Comparison of ENCODE assay signal across 17 mouse cellular contexts in genomic region chrX:56384142-56384541, GRCm38 (mm10). TPM values are rescaled to one million over a fixed set of nuclear protein-coding genes. Genes with fewer than 3 reads are reported as not detected.
DNase-seq lines count a peak whose midpoint lies in the region; ATAC-seq and TF ChIP-seq lines count a peak whose summit lies in the region.
"Had no signal": no experiment of that assay in that cellular context is flagged by ENCODE, and none has a peak within 500 bp of the region (broad histone marks: within the 10 kb centered on the region; RNA-seq: fewer than 3 reads in every experiment).

No protein-coding gene starts in this region.

- H3K36me3 ChIP-seq in kidney, adult 2 months (ENCODE audit: control insufficient read depth, insufficient read depth, low read length): no peaks in the 10 kb centered on the region
- H3K36me3 ChIP-seq: embryonic facial prominence, embryonic 13.5 days; G1E; heart, embryonic 10.5 days; lung, embryonic 15.5 days had no signal

- WGBS in kidney, adult 2 months: 80% methylated on average over 2 of the region's 2 CpGs

- peak; percentile 16 for DNase-seq in kidney, postnatal 10 days
- no peak for DNase-seq in kidney, adult 2 months
- DNase-seq in NIH3T3 (ENCODE audit: low read depth): peak; percentile 58
- DNase-seq in right cerebral cortex, postnatal 36 days (ENCODE audit: low spot score in 2 of 2): no peak
- DNase-seq in cerebellum, adult 11 months: no peak
- DNase-seq: cerebellum, adult 8-10 months; heart, postnatal 4 days; kidney, adult 8-10 months; liver; right cerebral cortex, postnatal 25 days had no signal

- H3K27me3 ChIP-seq in kidney, adult 2 months (replicated peaks; ENCODE audit: control insufficient read depth, insufficient read depth, low read length): no peaks in the 10 kb centered on the region
- H3K27me3 ChIP-seq: embryonic facial prominence, embryonic 13.5 days; lung, embryonic 15.5 days had no signal

- no peak for TF ChIP-seq CTCF in kidney, adult 2 months (conservative IDR thresholded peaks at IDR 0.05; ENCODE audit: insufficient read depth, insufficient read length, low read depth, low read length)

- TF ChIP-seq POLR2A in kidney, adult 2 months (IDR thresholded peaks at IDR 0.05; ENCODE audit: low read depth, low read length): no peak

- H3K27ac ChIP-seq in kidney, adult 2 months (ENCODE audit: insufficient read depth, low read depth, low read length): no peak overlapping the region
- H3K27ac ChIP-seq: embryonic facial prominence, embryonic 13.5 days; heart, embryonic 10.5 days; lung, embryonic 15.5 days had no signal

- H3K4me1 ChIP-seq in kidney, adult 2 months (ENCODE audit: control insufficient read depth, insufficient read depth, low read length): no peaks in the 10 kb centered on the region
- H3K4me1 ChIP-seq: embryonic facial prominence, embryonic 13.5 days; heart, embryonic 10.5 days; lung, embryonic 15.5 days had no signal

- ATAC-seq in CD4-positive, CD25-positive, alpha-beta regulatory T cell, adult 4 months: peak; percentile 37
- ATAC-seq in inflammation-experienced regulatory T-cells, adult 6 months: peak; percentile 61

- H3K4me3 ChIP-seq in kidney, adult 2 months (ENCODE audit: insufficient read depth, low read depth, low read length): no peak overlapping the region
- H3K4me3 ChIP-seq: embryonic facial prominence, embryonic 13.5 days; heart, embryonic 10.5 days; lung, embryonic 15.5 days; myocyte had no signal

RNA-seq across cellular contexts. Expression of gene Smim10l2a, which starts 9.8 kb away (rescaled TPM):
- 1.0 and 1.8 TPM in 2 replicates for polyA plus RNA-seq in kidney, adult 2 months (2012; rRNA removed)
- polyA plus RNA-seq in CD4-positive, CD25-positive, alpha-beta regulatory T cell, adult 4 months (2017; shearing (Covaris generic)): 1 to 10 TPM; 2.7 to 5.5 TPM
- polyA plus RNA-seq in inflammation-experienced regulatory T-cells, adult 6 months (2017; shearing (Covaris generic)): 1 to 10 TPM; 3.1 to 4.4 (median 4.2) TPM
- polyA plus RNA-seq: G1E had no signal

RNA-seq across cellular contexts. Expression of gene Zfp449, which starts 37.9 kb away (rescaled TPM):
- polyA plus RNA-seq in kidney, adult 2 months (2012; rRNA removed): 0.46 and 0.86 TPM in 2 replicates
- polyA plus RNA-seq in CD4-positive, CD25-positive, alpha-beta regulatory T cell, adult 4 months (2017; shearing (Covaris generic)): 1 to 10 TPM; 1.3 to 1.9 TPM
- 1 to 10 TPM in 2 of 3 experiments, under 1 TPM in 1; 0.75 to 1.8 (median 1.1) TPM for polyA plus RNA-seq in inflammation-experienced regulatory T-cells, adult 6 months (2017; shearing (Covaris generic))

Comparison
In these comparisons a context has a peak if more than half of its experiments do, and no peak if none do; other contexts are left out.
1. DNase-seq: peak in kidney, postnatal 10 days (single experiment) and NIH3T3 (single experiment); none in kidney, adult 2 months (single experiment), right cerebral cortex, postnatal 36 days (0 of 2) and cerebellum, adult 11 months (single experiment).